In genomic region chr11:44528560-44529199, GRCm38 (mm10) we compare ENCODE assay signal across 16 mouse cellular contexts. TPM values are rescaled to one million over a fixed set of nuclear protein-coding genes. Genes with fewer than 3 reads are reported as not detected.
A peak's percentile ranks its signal among the peaks of the same experiment; 100 is the strongest.
DNase-seq lines count a peak whose midpoint lies in the region; ATAC-seq and TF ChIP-seq lines count a peak whose summit lies in the region.
"Had no signal": no experiment of that assay in that cellular context is flagged by ENCODE, and none has a peak within 500 bp of the region (broad histone marks: within the 10 kb centered on the region; RNA-seq: fewer than 3 reads in every experiment).

No protein-coding gene starts in this region.

- peaks cover 33% of the 10 kb centered on the region for H3K36me3 ChIP-seq in hindbrain, embryonic 15.5 days
- peaks cover 76% of the 10 kb centered on the region for H3K36me3 ChIP-seq in hindbrain, embryonic 14.5 days (replicated peaks; ENCODE audit: control insufficient read depth, insufficient read depth)
- peaks cover 92% of the 10 kb centered on the region for H3K36me3 ChIP-seq in G1E (replicated peaks)
- peaks cover 100% of the 10 kb centered on the region for H3K36me3 ChIP-seq in erythroblast, embryonic 14.5 days (ENCODE audit: control insufficient read depth)
- peaks cover 74% of the 10 kb centered on the region for H3K36me3 ChIP-seq in liver, embryonic 16.5 days (ENCODE audit: control insufficient read depth, insufficient read depth)
- H3K36me3 ChIP-seq in kidney, embryonic 16.5 days (ENCODE audit: insufficient read depth, low read length): peaks cover 53% of the 10 kb centered on the region

- no peak for DNase-seq in hindbrain, embryonic 14.5 days (ENCODE audit: low spot score)
- DNase-seq in G1E (ENCODE audit: low spot score): no peak
- no peak for DNase-seq in adrenal gland, postnatal 36 days
- DNase-seq: cerebellum, postnatal 14 days; kidney, adult 18-20 months; kidney, postnatal 4 days had no signal

- H3K4me2 ChIP-seq in hindbrain, embryonic 15.5 days: no peak overlapping the region
- H3K4me2 ChIP-seq in hindbrain, embryonic 14.5 days (replicated peaks): no peak overlapping the region
- H3K4me2 ChIP-seq in liver, embryonic 16.5 days (ENCODE audit: low read depth, low read length): peak overlapping the region; percentile 56
- H3K4me2 ChIP-seq in kidney, embryonic 16.5 days (replicated peaks; ENCODE audit: low read depth, low read length): no peak overlapping the region
- H3K4me2 ChIP-seq: limb, embryonic 12.5 days; midbrain, embryonic 15.5 days had no signal

- no peak overlapping the region for H3K9ac ChIP-seq in hindbrain, embryonic 15.5 days
- H3K9ac ChIP-seq in hindbrain, embryonic 14.5 days: no peak overlapping the region
- peak overlapping the region; percentile 39 for H3K9ac ChIP-seq in liver, embryonic 16.5 days (ENCODE audit: low read depth, low read length)
- H3K9ac ChIP-seq in kidney, embryonic 16.5 days (replicated peaks; ENCODE audit: low read length): no peak overlapping the region
- H3K9ac ChIP-seq: limb, embryonic 12.5 days; midbrain, embryonic 15.5 days had no signal

- TF ChIP-seq CTCF in G1E (IDR thresholded peaks at IDR 0.05; ENCODE audit: low read depth, low read length): no peak

- no peaks in the 10 kb centered on the region for H3K9me3 ChIP-seq in hindbrain, embryonic 15.5 days
- H3K9me3 ChIP-seq in hindbrain, embryonic 14.5 days (ENCODE audit: control insufficient read depth, low read length): no peaks in the 10 kb centered on the region
- H3K9me3 ChIP-seq in G1E (replicated peaks): no peaks in the 10 kb centered on the region
- peaks cover 10% of the 10 kb centered on the region for H3K9me3 ChIP-seq in erythroblast, embryonic 14.5 days (ENCODE audit: control insufficient read depth, low read length)
- no peaks in the 10 kb centered on the region for H3K9me3 ChIP-seq in liver, embryonic 16.5 days (replicated peaks; ENCODE audit: control insufficient read depth, low read length)
- H3K9me3 ChIP-seq in kidney, embryonic 16.5 days (ENCODE audit: low read length): no peaks in the 10 kb centered on the region
- H3K9me3 ChIP-seq: hindbrain, embryonic 10.5 days; limb, embryonic 12.5 days; midbrain, embryonic 15.5 days had no signal

- H3K4me1 ChIP-seq in hindbrain, embryonic 15.5 days (replicated peaks): peaks cover 12% of the 10 kb centered on the region; the same call in 1 of the 2 replicates
- no peaks in the 10 kb centered on the region; the same call in 1 of the 2 replicates for H3K4me1 ChIP-seq in hindbrain, embryonic 14.5 days (replicated peaks; ENCODE audit: control insufficient read depth, insufficient read depth, low read length)
- peaks cover 64% of the 10 kb centered on the region for H3K4me1 ChIP-seq in G1E (ENCODE audit: insufficient read depth, low read depth, low read length)
- H3K4me1 ChIP-seq in erythroblast, embryonic 14.5 days (ENCODE audit: control insufficient read depth): peaks cover 83% of the 10 kb centered on the region
- H3K4me1 ChIP-seq in liver, embryonic 16.5 days (ENCODE audit: control insufficient read depth, low read depth, low read length): peaks cover 48% of the 10 kb centered on the region
- peaks cover 5% of the 10 kb centered on the region; the same call in 1 of the 2 replicates for H3K4me1 ChIP-seq in kidney, embryonic 16.5 days (ENCODE audit: insufficient read depth, low read length)
- H3K4me1 ChIP-seq: hindbrain, embryonic 10.5 days; midbrain, embryonic 15.5 days had no signal

- H3K27ac ChIP-seq in hindbrain, embryonic 15.5 days (replicated peaks): no peak overlapping the region
- H3K27ac ChIP-seq in hindbrain, embryonic 14.5 days: no peak overlapping the region
- peak overlapping the region; percentile 95 for H3K27ac ChIP-seq in liver, embryonic 16.5 days (ENCODE audit: low read length)
- no peak overlapping the region for H3K27ac ChIP-seq in kidney, embryonic 16.5 days (ENCODE audit: low read length)
- H3K27ac ChIP-seq: heart, adult 2 months; hindbrain, embryonic 10.5 days; limb, embryonic 12.5 days; midbrain, embryonic 15.5 days had no signal

- 94% methylated on average over 14 of the region's 14 CpGs for WGBS in hindbrain, embryonic 15.5 days
- WGBS in hindbrain, embryonic 14.5 days: 94% methylated on average over 14 of the region's 14 CpGs
- 58% methylated on average over 14 of the region's 14 CpGs for WGBS in liver, embryonic 16.5 days (ENCODE audit: insufficient replicate concordance)
- 88% methylated on average over 14 of the region's 14 CpGs for WGBS in kidney, embryonic 16.5 days

- H3K4me3 ChIP-seq in hindbrain, embryonic 15.5 days: no peak overlapping the region
- no peak overlapping the region for H3K4me3 ChIP-seq in hindbrain, embryonic 14.5 days (replicated peaks; ENCODE audit: low read length)
- peak overlapping the region; percentile 63; the same call in 1 of the 2 replicates for H3K4me3 ChIP-seq in G1E (ENCODE audit: low read depth, low read length)
- peak overlapping the region; percentile 61 for H3K4me3 ChIP-seq in erythroblast, embryonic 14.5 days (replicated peaks)
- H3K4me3 ChIP-seq in liver, embryonic 16.5 days (ENCODE audit: low read depth, low read length): peak overlapping the region; percentile 45
- H3K4me3 ChIP-seq in kidney, embryonic 16.5 days (ENCODE audit: low read length): no peak overlapping the region
- H3K4me3 ChIP-seq: heart, adult 2 months; hindbrain, embryonic 10.5 days; limb, embryonic 12.5 days; midbrain, embryonic 15.5 days had no signal

- ATAC-seq in hindbrain, embryonic 15.5 days (ENCODE audit: low FRiP score, low read depth): 0 out of 2 replicates have a peak, but pooled peaks have one; percentile 40
- no peak for ATAC-seq in hindbrain, embryonic 14.5 days (ENCODE audit: low FRiP score)
- no peak for ATAC-seq in G1E (ENCODE audit: extremely low read depth, insufficient number of reproducible peaks, low FRiP score, poor library complexity, severe bottlenecking)
- peak; percentile 68 for ATAC-seq in liver, embryonic 16.5 days (ENCODE audit: low read depth)
- no peak for ATAC-seq in inflammation-experienced regulatory T-cells, adult 6 months
- ATAC-seq in kidney, embryonic 16.5 days (ENCODE audit: low FRiP score, low TSS enrichment): no peak
- ATAC-seq: midbrain, embryonic 15.5 days; Patski had no signal

- no peaks in the 10 kb centered on the region for H3K27me3 ChIP-seq in hindbrain, embryonic 15.5 days
- H3K27me3 ChIP-seq in hindbrain, embryonic 14.5 days (ENCODE audit: control insufficient read depth, insufficient read depth, low read length): no peaks in the 10 kb centered on the region
- no peaks in the 10 kb centered on the region for H3K27me3 ChIP-seq in G1E (ENCODE audit: insufficient read depth, low read length)
- no peaks in the 10 kb centered on the region for H3K27me3 ChIP-seq in erythroblast, embryonic 14.5 days (ENCODE audit: control insufficient read depth)
- no peaks in the 10 kb centered on the region for H3K27me3 ChIP-seq in liver, embryonic 16.5 days (ENCODE audit: control insufficient read depth, insufficient read depth, low read depth, low read length)
- H3K27me3 ChIP-seq in kidney, embryonic 16.5 days (ENCODE audit: insufficient read depth, low read length): no peaks in the 10 kb centered on the region
- H3K27me3 ChIP-seq: limb, embryonic 12.5 days; midbrain, embryonic 15.5 days; Patski had no signal

RNA-seq across cellular contexts. Expression of gene Rnf145, which starts 9.9 kb away (rescaled TPM):
- 119 TPM in 2 replicates for polyA plus RNA-seq in hindbrain, embryonic 15.5 days (2015; fragmentation: Nextera tagmentation; extraction: Ambion mirVana)
- polyA plus RNA-seq in hindbrain, embryonic 14.5 days (2014; fragmentation: Nextera tagmentation; extraction: Ambion mirVana): 134 and 141 TPM in 2 replicates
- 36.8 and 53.4 TPM in 2 replicates for total RNA-seq in G1E (2014; fragmentation: Nextera tagmentation)
- total RNA-seq in G1E (2017): 113 and 120 TPM in 2 replicates
- polyA plus RNA-seq in G1E (2012): 66.7 and 98.7 TPM in 2 replicates
- 10.3 and 13.0 TPM in 2 replicates for polyA plus RNA-seq in erythroblast, embryonic 14.5 days (2012)
- 46.0 and 49.5 TPM in 2 replicates for polyA plus RNA-seq in liver, embryonic 16.5 days (2015; fragmentation: Nextera tagmentation; extraction: Ambion mirVana)
- 10 to 100 TPM; 55.9 to 86.3 TPM for total RNA-seq in adrenal gland, postnatal 36 days (2021)
- 10 to 100 TPM; 49.3 to 67.5 (median 63.5) TPM for polyA plus RNA-seq in inflammation-experienced regulatory T-cells, adult 6 months (2017; shearing (Covaris generic))
- polyA plus RNA-seq in kidney, embryonic 16.5 days (2015; fragmentation: Nextera tagmentation; extraction: Ambion mirVana): 61.4 and 64.3 TPM in 2 replicates

RNA-seq across cellular contexts. Expression of gene Ublcp1, which starts 58.4 kb away (rescaled TPM):
- 56.0 and 57.0 TPM in 2 replicates for polyA plus RNA-seq in hindbrain, embryonic 15.5 days (2015; fragmentation: Nextera tagmentation; extraction: Ambion mirVana)
- polyA plus RNA-seq in hindbrain, embryonic 14.5 days (2014; fragmentation: Nextera tagmentation; extraction: Ambion mirVana): 62.1 and 65.9 TPM in 2 replicates
- total RNA-seq in G1E (2014; fragmentation: Nextera tagmentation) (53.4 and 55.9 TPM in 2 replicates), G1E (2017) (50.9 and 52.1 TPM in 2 replicates)
- 2.8 and 3.0 TPM in 2 replicates for polyA plus RNA-seq in G1E (2012)
- polyA plus RNA-seq in erythroblast, embryonic 14.5 days (2012): 0.53 and 0.54 TPM in 2 replicates
- polyA plus RNA-seq in liver, embryonic 16.5 days (2015; fragmentation: Nextera tagmentation; extraction: Ambion mirVana): 41.6 and 44.0 TPM in 2 replicates
- 10 to 100 TPM; 42.5 to 44.1 TPM for total RNA-seq in adrenal gland, postnatal 36 days (2021)
- polyA plus RNA-seq in inflammation-experienced regulatory T-cells, adult 6 months (2017; shearing (Covaris generic)): 10 to 100 TPM; 41.8 to 44.1 (median 43.3) TPM
- polyA plus RNA-seq in kidney, embryonic 16.5 days (2015; fragmentation: Nextera tagmentation; extraction: Ambion mirVana): 63.1 and 63.2 TPM in 2 replicates

Comparison
In these comparisons a context has a peak if more than half of its experiments do, and no peak if none do; other contexts are left out.
1. ATAC-seq: peak in hindbrain, embryonic 15.5 days (single experiment) and liver, embryonic 16.5 days (single experiment); none in hindbrain, embryonic 14.5 days (single experiment), G1E (single experiment), inflammation-experienced regulatory T-cells, adult 6 months (single experiment) and kidney, embryonic 16.5 days (single experiment).
2. H3K4me3 ChIP-seq: peak in G1E (single experiment), erythroblast, embryonic 14.5 days (single experiment) and liver, embryonic 16.5 days (single experiment); none in hindbrain, embryonic 15.5 days (single experiment), hindbrain, embryonic 14.5 days (single experiment) and kidney, embryonic 16.5 days (single experiment).
3. RNA of gene Ublcp1, which starts 58.4 kb away (polyA plus RNA-seq): 63.1 to 63.2 TPM in kidney, embryonic 16.5 days, 62.1 to 65.9 TPM in hindbrain, embryonic 14.5 days, 56.0 to 57.0 TPM in hindbrain, embryonic 15.5 days, 41.8 to 44.1 TPM in inflammation-experienced regulatory T-cells, adult 6 months and 41.6 to 44.0 TPM in liver, embryonic 16.5 days; 2.8 to 3.0 TPM in G1E and 0.53 to 0.54 TPM in erythroblast, embryonic 14.5 days; every median in the first group is over 10 times any median in the second.